Mouse (Mus musculus) liver, embryonic 13.5 days (tissue): ENCODE results near the gene Hoxd12. TPM values are rescaled to one million over a fixed set of nuclear protein-coding genes. Genes with fewer than 3 reads are reported as not detected.

Experiments
- ATAC-seq: fragments of 200-750 bp; cut with Nextera tagmentation; 2 replicates; pipeline ENCODE4 v1.8.0; 2017; ENCODE audit warnings: low read depth, mild to moderate bottlenecking, moderate number of reproducible peaks, moderate library complexity
- DNase-seq: peaks from one replicate; pipeline ENCODE4 v3.0.0; 2022
- H3K27ac ChIP-seq: fragments of 300-500 bp; sonication (generic); 2 replicates; pipeline ENCODE4 v1.5.1; 2015; ENCODE audit warnings: moderate library complexity, mild to moderate bottlenecking, inconsistent platforms
- H3K27me3 ChIP-seq: fragments of 300-500 bp; sonication (generic); 2 replicates; pipeline ENCODE4 v1.6.1; 2015; ENCODE audit warnings: mild to moderate bottlenecking, inconsistent platforms
- H3K36me3 ChIP-seq: fragments of 300-500 bp; sonication (generic); 2 replicates; pipeline ENCODE4 v1.6.1; 2015; ENCODE audit warnings: mild to moderate bottlenecking, inconsistent platforms
- H3K4me1 ChIP-seq: fragments of 300-500 bp; sonication (generic); replicated peaks from 2 replicates; pipeline ENCODE4 v1.6.1; 2015; ENCODE audit warnings: inconsistent platforms
- H3K4me2 ChIP-seq: fragments of 300-500 bp; sonication (generic); 2 replicates; pipeline ENCODE4 v1.6.1; 2015; ENCODE audit warnings: inconsistent platforms, mild to moderate bottlenecking, moderate library complexity
- H3K4me3 ChIP-seq: fragments of 300-500 bp; sonication (generic); replicated peaks from 2 replicates; pipeline ENCODE4 v1.5.1; 2015; ENCODE audit warnings: mild to moderate bottlenecking, inconsistent platforms
- H3K9ac ChIP-seq: fragments of 300-500 bp; sonication (generic); 2 replicates; pipeline ENCODE4 v1.6.1; 2015; ENCODE audit warnings: mild to moderate bottlenecking, inconsistent platforms
- H3K9me3 ChIP-seq: fragments of 300-500 bp; sonication (generic); replicated peaks from 2 replicates; pipeline ENCODE4 v1.6.1; 2016; ENCODE audit warnings: inconsistent platforms
- WGBS: fragments of 180-500 bp; shearing (Covaris S2); methylation state at CpG from one replicate; pipeline ENCODE4 v1.1.7; 2015; ENCODE audit not compliant: insufficient replicate concordance; 5-methylcytosine and 5-hydroxymethylcytosine counted together
- polyA plus RNA-seq: library from polyadenylated mRNA; unstranded; fragments of >200 nt; fragmentation: Nextera tagmentation; extraction: Ambion mirVana; gene quantifications from 2 replicates; pipeline ENCODE4 v1.2.1, GENCODE M21; 2015

The Hoxd12 gene
- polyA plus RNA-seq, 1 experiment from 2014 or later = not detected

GRCm38 (mm10) chr2:74691995-74692807 lies 17.4 kb downstream of the Hoxd12 start:
- Histone ChIP-seq H3K4me1 (no peaks in the 10 kb centered on the region), H3K4me2 (no peak overlapping the region), H3K4me3 (no peak overlapping the region), H3K36me3 (no peaks in the 10 kb centered on the region), H3K27ac (no peak overlapping the region), H3K9me3 (no peaks in the 10 kb centered on the region), H3K9ac (no peak overlapping the region), H3K27me3 (peaks cover 99% of the 10 kb centered on the region)
- DNase-seq = no peak
- WGBS = 3% methylated on average over 35 of the region's 35 CpGs
- ATAC-seq = no peak

GRCm38 (mm10) chr2:74692808-74693431 lies 18.1 kb downstream of the Hoxd12 start:
- Histone ChIP-seq H3K4me2 (no peak overlapping the region), H3K36me3 (no peaks in the 10 kb centered on the region), H3K9ac (no peak overlapping the region), H3K4me3 (no peak overlapping the region), H3K9me3 (no peaks in the 10 kb centered on the region), H3K4me1 (peaks cover 3% of the 10 kb centered on the region; the same call in 1 of the 2 replicates), H3K27ac (no peak overlapping the region), H3K27me3 (peaks cover 99% of the 10 kb centered on the region)
- 2% methylated on average over 20 of the region's 20 CpGs for WGBS
- DNase-seq = no peak
- no peak for ATAC-seq

GRCm38 (mm10) chr2:74693432-74693827 lies 18.6 kb downstream of the Hoxd12 start:
- Histone ChIP-seq H3K4me3 (no peak overlapping the region), H3K36me3 (no peaks in the 10 kb centered on the region), H3K4me1 (peaks cover 6% of the 10 kb centered on the region; the same call in 1 of the 2 replicates), H3K27me3 (peaks cover 99% of the 10 kb centered on the region), H3K9me3 (no peaks in the 10 kb centered on the region), H3K9ac (no peak overlapping the region), H3K27ac (no peak overlapping the region), H3K4me2 (no peak overlapping the region)
- DNase-seq (no peak), ATAC-seq (no peak)
- 11% methylated on average over 4 of the region's 4 CpGs for WGBS

- Histone ChIP-seq H3K27ac (no peak overlapping the region), H3K9me3 (no peaks in the 10 kb centered on the region), H3K9ac (no peak overlapping the region), H3K4me3 (no peak overlapping the region), H3K27me3 (peaks cover 99% of the 10 kb centered on the region), H3K4me1 (peaks cover 9% of the 10 kb centered on the region; the same call in 1 of the 2 replicates), H3K36me3 (no peaks in the 10 kb centered on the region), H3K4me2 (no peak overlapping the region)
- DNase-seq (no peak), ATAC-seq (no peak)
- 2% methylated on average over 16 of the region's 16 CpGs for WGBS
These were observed 19.3 kb downstream of the Hoxd12 start for GRCm38 (mm10) chr2:74694066-74694465.

GRCm38 (mm10) chr2:74695383-74695782 lies 20.6 kb downstream of the Hoxd12 start:
- no peak overlapping the region for H3K4me2 ChIP-seq

GRCm38 (mm10) chr2:74695813-74696430 lies 21.1 kb downstream of the Hoxd12 start:
- Histone ChIP-seq H3K27me3 (peaks cover 100% of the 10 kb centered on the region), H3K4me2 (no peak overlapping the region), H3K4me1 (peaks cover 9% of the 10 kb centered on the region; the same call in 1 of the 2 replicates), H3K27ac (no peak overlapping the region), H3K9ac (no peak overlapping the region), H3K4me3 (no peak overlapping the region), H3K9me3 (no peaks in the 10 kb centered on the region), H3K36me3 (no peaks in the 10 kb centered on the region)
- 10% methylated on average over 7 of the region's 7 CpGs for WGBS
- DNase-seq (no peak), ATAC-seq (no peak)

More at GRCm38 (mm10) chr2:74695383-74695782, 20.6 kb downstream of the Hoxd12 start:
- ATAC-seq (no peak), DNase-seq (no peak)
- Histone ChIP-seq H3K4me1 (peaks cover 9% of the 10 kb centered on the region; the same call in 1 of the 2 replicates), H3K27ac (no peak overlapping the region), H3K9me3 (no peaks in the 10 kb centered on the region), H3K36me3 (no peaks in the 10 kb centered on the region), H3K9ac (no peak overlapping the region), H3K4me3 (no peak overlapping the region), H3K27me3 (peaks cover 100% of the 10 kb centered on the region)
- 0% methylated on average over 1 of the region's 1 CpGs for WGBS

- Histone ChIP-seq H3K36me3 (no peaks in the 10 kb centered on the region), H3K4me3 (no peak overlapping the region), H3K27ac (no peak overlapping the region), H3K9me3 (no peaks in the 10 kb centered on the region), H3K4me1 (peaks cover 9% of the 10 kb centered on the region; the same call in 1 of the 2 replicates), H3K27me3 (peaks cover 100% of the 10 kb centered on the region), H3K4me2 (no peak overlapping the region), H3K9ac (no peak overlapping the region)
- ATAC-seq = no peak
- WGBS = 5% methylated on average over 34 of the region's 34 CpGs
- no peak for DNase-seq
These were observed 21.9 kb downstream of the Hoxd12 start for GRCm38 (mm10) chr2:74696442-74697335.

GRCm38 (mm10) chr2:74697567-74698121 lies 22.8 kb downstream of the Hoxd12 start, which contains the start of gene Hoxd9:
Gene Hoxd9 (plus strand): TSS chr2:74697727.
- Histone ChIP-seq H3K27me3 (peaks cover 100% of the 10 kb centered on the region), H3K4me1 (peaks cover 9% of the 10 kb centered on the region; the same call in 1 of the 2 replicates), H3K36me3 (no peaks in the 10 kb centered on the region), H3K9me3 (no peaks in the 10 kb centered on the region), H3K4me3 (peak within 1 kb of the TSS; percentile 38), H3K9ac (no peak within 1 kb of the TSS), H3K27ac (no peak within 1 kb of the TSS), H3K4me2 (peak within 1 kb of the TSS; percentile 50)
- ATAC-seq = no peak
- WGBS = under 1% methylated on average over 43 of the region's 43 CpGs
- no peak for DNase-seq

- Histone ChIP-seq H3K9ac (no peak overlapping the region), H3K4me3 (peak overlapping the region; percentile 38), H3K4me2 (peak overlapping the region; percentile 50), H3K4me1 (peaks cover 9% of the 10 kb centered on the region; the same call in 1 of the 2 replicates), H3K27ac (no peak overlapping the region), H3K9me3 (no peaks in the 10 kb centered on the region), H3K36me3 (no peaks in the 10 kb centered on the region), H3K27me3 (peaks cover 100% of the 10 kb centered on the region)
- under 1% methylated on average over 80 of the region's 86 CpGs for WGBS
- ATAC-seq (no peak), DNase-seq (no peak)
These were observed 23.6 kb downstream of the Hoxd12 start for GRCm38 (mm10) chr2:74698201-74699052.

GRCm38 (mm10) chr2:74699053-74699430 lies 24.2 kb downstream of the Hoxd12 start:
- Histone ChIP-seq H3K4me2 (no peak overlapping the region), H3K27ac (no peak overlapping the region), H3K27me3 (peaks cover 100% of the 10 kb centered on the region), H3K4me3 (no peak overlapping the region), H3K9me3 (no peaks in the 10 kb centered on the region), H3K36me3 (no peaks in the 10 kb centered on the region), H3K4me1 (peaks cover 9% of the 10 kb centered on the region; the same call in 1 of the 2 replicates), H3K9ac (no peak overlapping the region)
- WGBS = 3% methylated on average over 17 of the region's 17 CpGs
- no peak for DNase-seq
- no peak for ATAC-seq
